Mouse (Mus musculus) heart, postnatal 0 days (tissue): ENCODE results near the gene D430041D05Rik. TPM values are rescaled to one million over a fixed set of nuclear protein-coding genes. Genes with fewer than 3 reads are reported as not detected.

Source experiments
- ATAC-seq: fragments of 200-750 bp; cut with Nextera tagmentation; 2 replicates; pipeline ENCODE4 v1.8.0; 2017; ENCODE audit warnings: low read depth, moderate number of reproducible peaks, moderate library complexity; ENCODE audit not compliant: insufficient read depth
- DNase-seq: peaks from one replicate; pipeline ENCODE4 v3.0.0-alpha.2; 2016; ENCODE audit warnings: low spot score
- H3K27ac ChIP-seq: fragments of 300-500 bp; sonication (generic); 2 replicates; pipeline ENCODE4 v1.5.1; 2014; ENCODE audit warnings: low read depth, mild to moderate bottlenecking
- H3K27me3 ChIP-seq: fragments of 300-500 bp; sonication (generic); 2 replicates; pipeline ENCODE4 v1.6.1; 2014; ENCODE audit warnings: low read length, mixed read lengths; ENCODE audit not compliant: control insufficient read depth, insufficient read depth
- H3K36me3 ChIP-seq: fragments of 300-500 bp; sonication (generic); replicated peaks from 2 replicates; pipeline ENCODE4 v1.6.1; 2014; ENCODE audit warnings: low read length, mixed read lengths; ENCODE audit not compliant: control insufficient read depth, insufficient read depth
- H3K4me1 ChIP-seq: fragments of 300-500 bp; sonication (generic); 2 replicates; pipeline ENCODE4 v1.6.1; 2014; ENCODE audit warnings: antibody characterized with exemption; ENCODE audit not compliant: control insufficient read depth, insufficient read depth
- H3K4me2 ChIP-seq: fragments of 300-500 bp; sonication (generic); 2 replicates; pipeline ENCODE4 v1.6.1; 2014; ENCODE audit warnings: low read depth, mild to moderate bottlenecking, low read length, moderate library complexity
- H3K4me3 ChIP-seq: fragments of 300-500 bp; sonication (generic); 2 replicates; pipeline ENCODE4 v1.5.1; 2014; ENCODE audit warnings: low read depth, low read length
- H3K9ac ChIP-seq: fragments of 300-500 bp; sonication (generic); replicated peaks from 2 replicates; pipeline ENCODE4 v1.6.1; 2014; ENCODE audit warnings: low read depth, low read length, mixed read lengths
- H3K9me3 ChIP-seq: fragments of 300-500 bp; sonication (generic); replicated peaks from 2 replicates; pipeline ENCODE4 v1.6.1; 2016; ENCODE audit warnings: low read length; ENCODE audit not compliant: control insufficient read depth
- CTCF ChIP-seq: IDR thresholded peaks from 2 replicates; pipeline ENCODE4 v1.5.1; 2016; ENCODE audit warnings: antibody characterized with exemption, control low read depth, low read depth
- EP300 ChIP-seq: IDR thresholded peaks from 2 replicates; pipeline ENCODE4 v1.6.1; 2016; ENCODE audit warnings: antibody characterized with exemption, low read depth
- WGBS: fragments of 180-500 bp; shearing (Covaris S2); extraction: QIAGEN DNeasy Blood & Tissue Kit; methylation state at CpG from one replicate; pipeline ENCODE4 v1.1.7; 2014; 5-methylcytosine and 5-hydroxymethylcytosine counted together
- polyA plus RNA-seq: library from polyadenylated mRNA; unstranded; fragments of >200 nt; fragmentation: Nextera tagmentation; extraction: Ambion mirVana; gene quantifications from 2 replicates; pipeline ENCODE4 v1.2.1, GENCODE M21; 2015
- total RNA-seq: library from RNA; depleted of rRNA; stranded (reverse); fragments of >200 nt; gene quantifications from 2 replicates; pipeline ENCODE4 v1.2.3, GENCODE M21; 2014; ENCODE audit warnings: low replicate concordance

Gene D430041D05Rik
- total and polyA plus RNA-seq, 2 experiments from 2014 or later: 0.03 TPM; not detected in 1

DNA sequence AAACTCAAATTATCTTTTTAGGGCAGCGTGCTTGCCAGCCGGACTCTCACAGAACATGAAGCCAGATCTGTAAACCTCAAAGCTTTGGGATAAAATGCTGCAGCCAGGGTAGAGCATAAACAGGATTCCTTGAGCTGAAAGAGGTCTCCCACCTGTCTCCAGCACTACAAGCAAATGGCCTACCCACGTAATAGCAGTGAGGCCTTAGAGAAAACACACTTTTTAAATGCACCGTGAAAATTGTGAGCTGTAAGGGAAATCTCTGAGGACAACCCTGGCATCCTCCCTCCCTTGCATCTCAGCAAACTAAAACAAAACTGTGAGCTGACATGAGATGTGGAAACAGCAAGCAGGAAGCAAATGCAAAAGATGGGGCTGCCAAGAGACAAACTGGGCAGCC lies 253.0 kb downstream of the D430041D05Rik start:
- ATAC-seq: no peak
- Histone ChIP-seq H3K36me3 (no peaks in the 10 kb centered on the region), H3K4me3 (no peak overlapping the region), H3K27ac (no peak overlapping the region), H3K4me1 (no peaks in the 10 kb centered on the region), H3K27me3 (no peaks in the 10 kb centered on the region), H3K9ac (no peak overlapping the region), H3K9me3 (no peaks in the 10 kb centered on the region), H3K4me2 (no peak overlapping the region)
- WGBS: 77% methylated on average over 4 of the region's 4 CpGs
- DNase-seq: no peak
- TF ChIP-seq EP300 (no peak), CTCF (no peak)

GRCm38 (mm10) chr2:104153876-104154275 lies 256.9 kb downstream of the D430041D05Rik start:
- 82% methylated on average over 3 of the region's 3 CpGs for WGBS
- Histone ChIP-seq H3K27ac (no peak overlapping the region), H3K27me3 (no peaks in the 10 kb centered on the region), H3K9me3 (no peaks in the 10 kb centered on the region), H3K4me1 (no peaks in the 10 kb centered on the region), H3K4me3 (no peak overlapping the region), H3K9ac (no peak overlapping the region), H3K4me2 (no peak overlapping the region), H3K36me3 (no peaks in the 10 kb centered on the region)
- TF ChIP-seq CTCF: no peak
- TF ChIP-seq EP300: no peak
- ATAC-seq (no peak), DNase-seq (no peak)

GRCm38 (mm10) chr2:104153345-104153744 lies 257.5 kb downstream of the D430041D05Rik start:
- TF ChIP-seq CTCF (no peak), EP300 (no peak)
- Histone ChIP-seq H3K4me1 (no peaks in the 10 kb centered on the region; the same call in 1 of the 2 replicates), H3K4me2 (no peak overlapping the region), H3K9me3 (no peaks in the 10 kb centered on the region), H3K36me3 (no peaks in the 10 kb centered on the region), H3K4me3 (no peak overlapping the region), H3K27ac (no peak overlapping the region), H3K27me3 (no peaks in the 10 kb centered on the region), H3K9ac (no peak overlapping the region)
- DNase-seq (no peak), ATAC-seq (no peak)
- WGBS: 54% methylated on average over 4 of the region's 4 CpGs

DNA sequence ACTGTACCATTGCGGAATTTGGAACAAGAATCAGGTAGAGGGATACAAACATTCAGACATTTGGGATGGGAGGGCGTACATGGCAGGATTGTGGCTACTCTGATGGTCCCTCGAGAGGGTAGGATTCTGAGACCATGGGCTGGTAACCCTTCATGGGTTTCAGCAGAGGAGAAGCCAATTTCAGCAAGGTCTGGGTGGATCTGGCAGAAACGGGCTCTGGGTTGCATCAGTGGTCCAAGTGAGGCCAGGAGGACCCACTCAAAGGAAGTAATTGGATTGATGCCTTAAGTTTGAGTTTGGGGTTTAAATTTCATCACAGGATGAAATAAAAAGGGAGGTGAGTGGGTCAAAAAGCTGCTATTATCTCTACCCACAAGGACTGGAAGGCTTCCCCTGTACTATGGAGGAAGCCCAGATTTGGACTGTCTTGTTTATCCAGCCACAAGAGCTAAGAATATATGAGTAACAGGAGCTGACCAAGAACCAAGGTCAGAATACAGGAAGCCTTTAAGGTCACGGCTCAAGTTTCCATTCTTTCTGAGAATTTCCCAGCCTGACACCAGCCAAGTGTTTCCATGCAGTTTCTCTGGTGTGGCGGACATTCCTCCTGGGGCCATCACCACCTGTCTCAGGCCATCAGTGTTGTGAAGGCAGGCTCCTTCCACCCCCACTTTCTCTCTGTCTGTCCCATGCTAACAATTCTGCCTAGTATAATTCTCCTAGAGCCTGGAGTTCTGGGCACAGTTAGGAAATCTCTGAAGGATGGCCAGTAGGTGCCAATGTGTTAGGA lies 260.0 kb downstream of the D430041D05Rik start:
- Histone ChIP-seq H3K9ac (no peak overlapping the region), H3K4me1 (peaks cover 7% of the 10 kb centered on the region), H3K4me2 (no peak overlapping the region), H3K9me3 (no peaks in the 10 kb centered on the region), H3K27me3 (no peaks in the 10 kb centered on the region), H3K27ac (no peak overlapping the region), H3K4me3 (no peak overlapping the region), H3K36me3 (no peaks in the 10 kb centered on the region)
- TF ChIP-seq CTCF (no peak), EP300 (no peak)
- no peak for ATAC-seq
- no peak for DNase-seq
- WGBS: 68% methylated on average over 6 of the region's 6 CpGs

DNA sequence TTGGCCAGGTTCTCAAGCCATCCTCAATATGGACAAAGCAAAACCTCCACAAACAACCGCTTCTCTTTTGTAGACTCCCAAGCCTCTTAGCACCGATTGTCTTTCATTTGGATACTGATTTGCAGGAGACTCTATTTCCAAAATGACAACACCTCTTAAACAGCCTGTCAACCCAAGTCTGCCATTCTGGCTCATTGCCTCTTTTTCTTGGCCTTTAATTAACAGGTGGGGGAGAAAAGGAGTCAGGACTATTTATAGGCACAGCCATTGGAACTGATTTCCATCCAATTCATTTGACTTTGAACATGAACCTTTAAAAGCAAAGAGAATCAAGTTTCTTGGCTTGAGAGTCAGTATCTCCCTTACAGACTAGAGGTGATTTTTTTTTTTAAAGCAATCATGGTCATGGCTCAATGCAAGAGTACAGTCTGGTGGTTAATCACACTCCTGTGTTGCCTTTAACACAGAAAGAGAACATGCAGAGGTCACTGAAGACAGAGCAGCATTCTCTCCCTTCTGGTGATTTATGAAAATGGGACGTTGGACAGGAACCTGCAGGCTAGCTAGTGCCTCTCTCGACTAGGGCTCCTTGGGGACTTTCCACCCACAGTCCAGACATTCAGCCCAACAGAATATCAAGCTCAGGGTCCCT lies 262.8 kb downstream of the D430041D05Rik start:
- Histone ChIP-seq H3K9ac (no peak overlapping the region), H3K27me3 (no peaks in the 10 kb centered on the region), H3K4me2 (no peak overlapping the region), H3K4me3 (no peak overlapping the region), H3K27ac (no peak overlapping the region), H3K9me3 (no peaks in the 10 kb centered on the region), H3K4me1 (peaks cover 7% of the 10 kb centered on the region), H3K36me3 (no peaks in the 10 kb centered on the region)
- DNase-seq (no peak), ATAC-seq (no peak)
- TF ChIP-seq CTCF (no peak), EP300 (no peak)
- WGBS: 50% methylated on average over 4 of the region's 4 CpGs
